Mouse (Mus musculus): ENCODE measurements around the gene Rps15.

DNA sequence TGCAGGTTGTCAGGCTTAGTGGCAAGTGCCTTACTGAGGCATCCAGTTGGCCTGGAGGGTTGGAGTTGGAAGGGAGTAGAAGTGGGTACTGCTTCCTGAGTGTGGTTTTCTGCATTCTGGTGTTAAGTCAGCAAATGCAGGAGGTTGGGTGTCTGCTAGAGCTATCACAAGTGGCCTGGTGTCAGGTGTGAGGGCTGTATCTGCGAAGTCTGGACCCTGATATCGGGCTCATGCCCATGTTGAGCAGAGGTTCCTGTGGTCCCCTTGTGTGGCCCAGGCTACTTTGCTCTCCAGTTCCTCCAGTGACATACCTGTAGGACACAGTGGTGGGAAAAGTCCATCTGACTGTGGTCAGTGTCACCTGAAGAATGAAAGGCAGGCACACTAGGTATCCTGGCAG lies 22.2 kb upstream of the Rps15 start:
- TF ChIP-seq POLR2A (IDR thresholded peaks at IDR 0.05; ENCODE audit: insufficient read length, low read depth) (no peak), E2F4 (IDR thresholded peaks at IDR 0.05; ENCODE audit: insufficient read depth) (no peak), MAX (IDR thresholded peaks at IDR 0.05; ENCODE audit: low read depth) (no peak), TCF12 (IDR thresholded peaks at IDR 0.05; ENCODE audit: insufficient read depth, poor library complexity, severe bottlenecking) (no peak)
